Mouse (Mus musculus) megakaryocyte, adult 5-6 weeks (primary cell): ENCODE measurements around the gene Ctsc. TPM values are rescaled to one million over a fixed set of nuclear protein-coding genes. Genes with fewer than 3 reads are reported as not detected.

Source experiments
- ATAC-seq: 2 replicates; pipeline ENCODE4 v1.8.0; 2016; ENCODE audit warnings: mild to moderate bottlenecking, inconsistent platforms; ENCODE audit not compliant: poor library complexity, severe bottlenecking
- total RNA-seq, 2 experiments: library from RNA; stranded (forward) in 1 of 2; stranded (reverse) in 1 of 2; fragments of 153-499, 151-499 nt in 1 of 2; fragments of 221-1000, 200-1000 nt in 1 of 2; gene quantifications; 2 replicates each; pipeline versions ENCODE4 v1.2.3 to v1.2.4; 2015 to 2017

Ctsc gene
- total RNA-seq, 2 experiments from 2014 or later: 557 to 643 TPM

- no peak for ATAC-seq
Observed at GRCm38 (mm10) chr7:88293907-88294306, 16.0 kb downstream of the Ctsc start.

GRCm38 (mm10) chr7:88295989-88296388, 18.1 kb downstream of the Ctsc start:
- no peak for ATAC-seq

GRCm38 (mm10) chr7:88296932-88297331, 19.0 kb downstream of the Ctsc start:
- ATAC-seq: no peak

- ATAC-seq: no peak
Observed at GRCm38 (mm10) chr7:88305750-88306149, 27.9 kb downstream of the Ctsc start.

GRCm38 (mm10) chr7:88306725-88307124, 28.8 kb downstream of the Ctsc start:
- no peak for ATAC-seq

- ATAC-seq: no peak
Observed at GRCm38 (mm10) chr7:88310398-88311180, 32.7 kb downstream of the Ctsc start.

- no peak for ATAC-seq
Observed at GRCm38 (mm10) chr7:88316408-88316807, 38.5 kb downstream of the Ctsc start.

- peak; percentile 20; the same call in 1 of the 2 replicates for ATAC-seq
Observed at GRCm38 (mm10) chr7:88318474-88318873, 40.6 kb downstream of the Ctsc start.

- ATAC-seq: peak; percentile 55
Observed at GRCm38 (mm10) chr7:88318904-88319303, 41.0 kb downstream of the Ctsc start.

GRCm38 (mm10) chr7:88319414-88320140, 41.7 kb downstream of the Ctsc start:
- ATAC-seq: peak; percentile 71

GRCm38 (mm10) chr7:88320628-88321336, 42.9 kb downstream of the Ctsc start:
- no peak for ATAC-seq

- ATAC-seq: no peak
Observed at GRCm38 (mm10) chr7:88322431-88322830, 44.5 kb downstream of the Ctsc start.

GRCm38 (mm10) chr7:88327495-88327894, 49.6 kb downstream of the Ctsc start:
- ATAC-seq: 0 out of 2 replicates have a peak, but pooled peaks have one; percentile 27

- peak; percentile 65 for ATAC-seq
Observed at GRCm38 (mm10) chr7:88343828-88344227, 65.9 kb downstream of the Ctsc start.

GRCm38 (mm10) chr7:88346035-88346434, 68.2 kb downstream of the Ctsc start:
- ATAC-seq: no peak

- peak; percentile 94 for ATAC-seq
Observed at GRCm38 (mm10) chr7:88356871-88357776, 79.2 kb downstream of the Ctsc start.

GRCm38 (mm10) chr7:88358042-88358878, 80.4 kb downstream of the Ctsc start:
- ATAC-seq: no peak
